Mouse (Mus musculus): ENCODE results near the gene Fbxw2.

- no peak for TF ChIP-seq CTCF (IDR thresholded peaks at IDR 0.05; ENCODE audit: low read depth)
- peak; percentile 61 for TF ChIP-seq EP300 (IDR thresholded peaks at IDR 0.05; ENCODE audit: low read depth)
These were observed 15.3 kb downstream of the Fbxw2 start for GRCm38 (mm10) chr2:34810775-34811174.

Data from liver, embryonic 14.5 days (tissue).